Mouse (Mus musculus): ENCODE measurements around the gene Lsm4. TPM values are rescaled to one million over a fixed set of nuclear protein-coding genes. Genes with fewer than 3 reads are reported as not detected.

The Lsm4 gene
- 50.4 and 106 TPM in 2 replicates for polyA plus RNA-seq (2012; rRNA removed; ENCODE audit: low replicate concordance)

GRCm38 (mm10) chr8:70673079-70673856, at the start of gene Lsm4:
TSS of gene Lsm4 (plus strand) at chr8:70673248.

GRCm38 (mm10) chr8:70632346-70632892, 40.6 kb upstream of the Lsm4 start, which contains the start of gene Gdf15:
TSS of gene Gdf15 (minus strand) at chr8:70632456.

GRCm38 (mm10) chr8:70660273-70660725, 12.7 kb upstream of the Lsm4 start, which contains the start of gene Pgpep1:
TSS of gene Pgpep1 (minus strand) at chr8:70660388.

GRCm38 (mm10) chr8:70698310-70699109, 25.5 kb downstream of the Lsm4 start, which contains the start of gene Jund:
TSS of gene Jund (plus strand) at chr8:70698949.

GRCm38 (mm10) chr8:70703287-70703686, 30.2 kb downstream of the Lsm4 start, which contains the start of gene Iqcn:
TSS of gene Iqcn (plus strand) at chr8:70703457.

GRCm38 (mm10) chr8:70718297-70718696, 45.2 kb downstream of the Lsm4 start, which contains the start of gene Gm3336:
TSS of gene Gm3336 (plus strand) at chr8:70718543.

GRCm38 (mm10) chr8:70723486-70724210, 50.6 kb downstream of the Lsm4 start, which contains the start of gene Pde4c:
TSS of gene Pde4c (plus strand) at chr8:70723720.

Other genes starting within 250 kb of the Lsm4 start
- 13.5 and 36.3 TPM in 2 replicates for gene Crtc1, start 233.7 kb upstream of the Lsm4 start, polyA plus RNA-seq (2012; rRNA removed; ENCODE audit: low replicate concordance)
- 34.4 and 65.1 TPM in 2 replicates for gene Klhl26, start 196.3 kb upstream of the Lsm4 start, polyA plus RNA-seq (2012; rRNA removed; ENCODE audit: low replicate concordance)
- gene Tmem59l, start 185.9 kb upstream of the Lsm4 start, polyA plus RNA-seq (2012; rRNA removed; ENCODE audit: low replicate concordance) = 7.8 TPM in 1 of 2 replicates, not detected in the other
- gene Crlf1, start 180.1 kb upstream of the Lsm4 start, polyA plus RNA-seq (2012; rRNA removed; ENCODE audit: low replicate concordance) = 2.6 and 5.6 TPM in 2 replicates
- 210 and 310 TPM in 2 replicates for gene Rex1bd, start 166.5 kb upstream of the Lsm4 start, polyA plus RNA-seq (2012; rRNA removed; ENCODE audit: low replicate concordance)
- gene Uba52, start 162.4 kb upstream of the Lsm4 start, polyA plus RNA-seq (2012; rRNA removed; ENCODE audit: low replicate concordance) = 477 and 704 TPM in 2 replicates
- gene Fkbp8, start 145.5 kb upstream of the Lsm4 start, polyA plus RNA-seq (2012; rRNA removed; ENCODE audit: low replicate concordance) = 427 and 435 TPM in 2 replicates
- gene Kxd1, start 145.3 kb upstream of the Lsm4 start, polyA plus RNA-seq (2012; rRNA removed; ENCODE audit: low replicate concordance) = 103 and 119 TPM in 2 replicates
- 20.7 and 31.8 TPM in 2 replicates for gene Ell, start 133.8 kb upstream of the Lsm4 start, polyA plus RNA-seq (2012; rRNA removed; ENCODE audit: low replicate concordance)
- 69.7 and 218 TPM in 2 replicates for gene Isyna1, start 78.9 kb upstream of the Lsm4 start, polyA plus RNA-seq (2012; rRNA removed; ENCODE audit: low replicate concordance)
- 125 and 281 TPM in 2 replicates for gene Ssbp4, start 64.4 kb upstream of the Lsm4 start, polyA plus RNA-seq (2012; rRNA removed; ENCODE audit: low replicate concordance)
- 10.8 and 19.8 TPM in 2 replicates for gene Lrrc25, start 57.1 kb upstream of the Lsm4 start, polyA plus RNA-seq (2012; rRNA removed; ENCODE audit: low replicate concordance)
- gene Gdf15, start 40.8 kb upstream of the Lsm4 start, polyA plus RNA-seq (2012; rRNA removed; ENCODE audit: low replicate concordance) = 1.6 and 3.3 TPM in 2 replicates
- 37.1 and 48.1 TPM in 2 replicates for gene Pgpep1, start 12.9 kb upstream of the Lsm4 start, polyA plus RNA-seq (2012; rRNA removed; ENCODE audit: low replicate concordance)
- 135 and 458 TPM in 2 replicates for gene Jund, start 25.7 kb downstream of the Lsm4 start, polyA plus RNA-seq (2012; rRNA removed; ENCODE audit: low replicate concordance)
- gene Iqcn, start 30.2 kb downstream of the Lsm4 start, polyA plus RNA-seq (2012; rRNA removed; ENCODE audit: low replicate concordance) = 0.03 TPM in 1 of 2 replicates, not detected in the other
- gene Gm3336, start 45.3 kb downstream of the Lsm4 start, polyA plus RNA-seq (2012; rRNA removed; ENCODE audit: low replicate concordance) = 0.13 TPM in 1 of 2 replicates, not detected in the other
- gene Pde4c, start 50.5 kb downstream of the Lsm4 start, polyA plus RNA-seq (2012; rRNA removed; ENCODE audit: low replicate concordance) = 6.5 and 17.1 TPM in 2 replicates
- gene Rab3a, start 81.4 kb downstream of the Lsm4 start, polyA plus RNA-seq (2012; rRNA removed; ENCODE audit: low replicate concordance) = 34.5 and 43.4 TPM in 2 replicates
- gene Mpv17l2, start 87.7 kb downstream of the Lsm4 start, polyA plus RNA-seq (2012; rRNA removed; ENCODE audit: low replicate concordance) = 89.6 and 146 TPM in 2 replicates
- 96.1 and 136 TPM in 2 replicates for gene Pik3r2, start 103.5 kb downstream of the Lsm4 start, polyA plus RNA-seq (2012; rRNA removed; ENCODE audit: low replicate concordance)
- 27.3 and 65.9 TPM in 2 replicates for gene Mast3, start 131.8 kb downstream of the Lsm4 start, polyA plus RNA-seq (2012; rRNA removed; ENCODE audit: low replicate concordance)
- 0.57 and 2.5 TPM in 2 replicates for gene Il12rb1, start 135.2 kb downstream of the Lsm4 start, polyA plus RNA-seq (2012; rRNA removed; ENCODE audit: low replicate concordance)
- gene Arrdc2, start 166.5 kb downstream of the Lsm4 start, polyA plus RNA-seq (2012; rRNA removed; ENCODE audit: low replicate concordance) = 24.6 and 56.0 TPM in 2 replicates
- 11.3 and 12.6 TPM in 2 replicates for gene Kcnn1, start 190.0 kb downstream of the Lsm4 start, polyA plus RNA-seq (2012; rRNA removed; ENCODE audit: low replicate concordance)
- gene Ccdc124, start 200.7 kb downstream of the Lsm4 start, polyA plus RNA-seq (2012; rRNA removed; ENCODE audit: low replicate concordance) = 42.9 and 48.6 TPM in 2 replicates
- 0.04 and 2.3 TPM in 2 replicates for gene Slc5a5, start 219.5 kb downstream of the Lsm4 start, polyA plus RNA-seq (2012; rRNA removed; ENCODE audit: low replicate concordance)
- gene Rpl18a, start 224.2 kb downstream of the Lsm4 start, polyA plus RNA-seq (2012; rRNA removed; ENCODE audit: low replicate concordance) = 2,426 and 4,701 TPM in 2 replicates
- gene Map1s, start 232.7 kb downstream of the Lsm4 start, polyA plus RNA-seq (2012; rRNA removed; ENCODE audit: low replicate concordance) = 35.0 and 52.9 TPM in 2 replicates

All from subcutaneous adipose tissue, adult 2 months (tissue).